Mouse (Mus musculus) neural tube, embryonic 14.5 days (tissue): Measurements from ENCODE around the gene Cog8. TPM values are rescaled to one million over a fixed set of nuclear protein-coding genes. Genes with fewer than 3 reads are reported as not detected.

Experiments used
- ATAC-seq: fragments of 200-750 bp; cut with Nextera tagmentation; 2 replicates; pipeline ENCODE4 v1.8.0; 2017; ENCODE audit warnings: low read depth, mild to moderate bottlenecking, moderate TSS enrichment, moderate library complexity
- H3K27ac ChIP-seq: fragments of 300-500 bp; sonication (generic); 2 replicates; pipeline ENCODE4 v1.5.1; 2014; ENCODE audit warnings: low read depth, mild to moderate bottlenecking, control low read depth, low read length, moderate library complexity, mixed read lengths
- H3K27me3 ChIP-seq: fragments of 300-500 bp; sonication (generic); 2 replicates; pipeline ENCODE4 v1.6.1; 2014; ENCODE audit warnings: low read length; ENCODE audit not compliant: control insufficient read depth, insufficient read depth
- H3K36me3 ChIP-seq: fragments of 300-500 bp; sonication (generic); 2 replicates; pipeline ENCODE4 v1.6.1; 2014; ENCODE audit warnings: low read length, mixed read lengths; ENCODE audit not compliant: control insufficient read depth, insufficient read depth
- H3K4me1 ChIP-seq: fragments of 300-500 bp; sonication (generic); 2 replicates; pipeline ENCODE4 v1.6.1; 2014; ENCODE audit warnings: low read length; ENCODE audit not compliant: control insufficient read depth, insufficient read depth
- H3K4me2 ChIP-seq: fragments of 300-500 bp; sonication (generic); 2 replicates; pipeline ENCODE4 v1.6.1; 2014; ENCODE audit warnings: mild to moderate bottlenecking, low read depth, low read length, control low read depth
- H3K4me3 ChIP-seq: fragments of 300-500 bp; sonication (generic); 2 replicates; pipeline ENCODE4 v1.5.1; 2014; ENCODE audit warnings: low read depth, low read length, control low read depth, mixed read lengths
- H3K9ac ChIP-seq: fragments of 300-500 bp; sonication (generic); replicated peaks from 2 replicates; pipeline ENCODE4 v1.6.1; 2014; ENCODE audit warnings: low read depth, mild to moderate bottlenecking, control low read depth, low read length, mixed read lengths
- H3K9me3 ChIP-seq: fragments of 300-500 bp; sonication (generic); 2 replicates; pipeline ENCODE4 v1.6.1; 2016; ENCODE audit warnings: low read length; ENCODE audit not compliant: control insufficient read depth
- WGBS: fragments of 180-500 bp; shearing (Covaris S2); extraction: QIAGEN DNeasy Blood & Tissue Kit; methylation state at CpG from one replicate; pipeline ENCODE4 v1.1.7; 2014; 5-methylcytosine and 5-hydroxymethylcytosine counted together
- polyA plus RNA-seq: library from polyadenylated mRNA; unstranded; fragments of >200 nt; fragmentation: Nextera tagmentation; extraction: Ambion mirVana; gene quantifications from 2 replicates; pipeline ENCODE4 v1.2.1, GENCODE M21; 2014

Cog8 gene
- polyA plus RNA-seq, 1 experiment from 2014 or later: 39.9 TPM

DNA sequence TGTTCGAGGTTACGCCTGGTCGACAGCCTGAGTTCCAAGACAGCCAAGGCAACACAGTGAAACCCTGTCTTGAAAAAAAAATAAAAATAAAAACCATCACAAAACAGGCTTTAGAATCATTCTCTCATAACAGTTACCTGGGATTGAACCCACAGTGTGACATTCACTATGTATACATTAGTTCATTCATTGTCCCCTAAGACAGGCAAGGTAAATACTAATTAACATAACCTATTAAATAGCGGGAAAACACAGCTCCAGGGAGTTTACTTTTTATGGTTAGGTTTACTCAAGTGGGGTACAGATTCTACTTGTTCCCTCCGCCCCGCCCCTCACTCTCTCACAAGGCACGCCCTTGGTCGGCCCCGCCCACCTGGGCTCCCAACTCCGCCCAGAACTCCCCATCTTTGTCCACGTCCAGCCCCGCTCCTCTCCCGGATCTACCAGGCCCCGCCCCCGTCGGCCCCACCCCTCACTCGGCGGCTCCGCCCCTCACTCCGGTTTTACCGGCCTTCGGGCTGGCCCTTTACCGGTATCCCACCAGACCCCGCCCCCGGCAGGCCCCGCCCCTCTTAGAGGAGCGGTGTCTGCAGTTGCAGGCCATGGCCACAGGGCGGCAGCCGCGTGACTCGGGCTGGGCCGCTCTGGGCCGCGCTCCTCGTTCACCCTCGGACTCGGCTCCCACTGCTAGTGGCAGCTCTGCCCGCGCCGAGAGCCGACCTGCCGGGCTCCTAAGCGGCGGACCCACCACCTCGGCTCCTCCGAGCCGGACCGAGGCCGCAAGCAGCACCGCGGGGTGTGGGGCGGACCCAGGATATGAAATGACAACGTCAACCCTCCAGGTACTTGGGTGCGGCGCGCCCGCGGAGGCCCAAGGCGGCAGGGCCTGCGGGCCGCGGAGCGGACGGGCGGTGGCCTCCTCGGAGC, 25.6 kb downstream of the Cog8 start, which contains the start of gene Vps4a:
Gene Vps4a (plus strand): TSS at position 573 of the 927 bp plus-strand sequence.
- peaks cover 15% of the 10 kb centered on the region; the same call in 1 of the 2 replicates for H3K4me1 ChIP-seq
- no peaks in the 10 kb centered on the region for H3K27me3 ChIP-seq
- peak within 1 kb of the TSS; percentile 74 for H3K27ac ChIP-seq
- no peaks in the 10 kb centered on the region for H3K9me3 ChIP-seq
- peak within 1 kb of the TSS; percentile 87 for H3K4me2 ChIP-seq
- H3K36me3 ChIP-seq: no peaks in the 10 kb centered on the region
- peak within 1 kb of the TSS; percentile 92 for H3K4me3 ChIP-seq
- peak; percentile 95 for ATAC-seq
- peak within 1 kb of the TSS; percentile 97 for H3K9ac ChIP-seq
- 4% methylated on average over 65 of the region's 66 CpGs for whole genome bisulfite sequencing

DNA sequence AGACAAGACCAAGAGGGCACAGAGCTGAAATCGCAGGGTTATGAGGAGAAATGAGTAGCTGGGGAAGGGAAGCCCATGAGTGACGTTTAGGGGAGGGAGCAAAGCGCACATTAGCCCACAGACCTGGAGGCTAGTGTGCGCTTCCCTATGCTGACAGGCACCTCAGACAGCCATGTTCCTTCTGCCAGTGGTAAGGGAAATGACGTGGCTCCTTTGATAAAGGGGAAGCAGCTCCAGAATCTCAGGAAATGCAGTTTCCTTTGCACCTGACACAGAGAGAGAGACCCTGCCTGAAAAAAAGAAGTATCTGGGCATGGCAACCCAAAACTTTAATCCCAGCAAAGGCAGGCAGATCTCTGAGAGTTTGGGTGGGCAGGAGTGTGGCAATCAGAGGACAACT, 26.4 kb downstream of the Cog8 start:
- H3K9ac ChIP-seq: no peak overlapping the region
- H3K27me3 ChIP-seq: no peaks in the 10 kb centered on the region
- H3K4me3 ChIP-seq: no peak overlapping the region
- H3K36me3 ChIP-seq: no peaks in the 10 kb centered on the region
- H3K4me2 ChIP-seq: no peak overlapping the region
- H3K27ac ChIP-seq: no peak overlapping the region
- 80% methylated on average over 5 of the region's 5 CpGs for WGBS
- no peaks in the 10 kb centered on the region for H3K9me3 ChIP-seq
- H3K4me1 ChIP-seq: peaks cover 15% of the 10 kb centered on the region; the same call in 1 of the 2 replicates
- no peak for ATAC-seq

DNA sequence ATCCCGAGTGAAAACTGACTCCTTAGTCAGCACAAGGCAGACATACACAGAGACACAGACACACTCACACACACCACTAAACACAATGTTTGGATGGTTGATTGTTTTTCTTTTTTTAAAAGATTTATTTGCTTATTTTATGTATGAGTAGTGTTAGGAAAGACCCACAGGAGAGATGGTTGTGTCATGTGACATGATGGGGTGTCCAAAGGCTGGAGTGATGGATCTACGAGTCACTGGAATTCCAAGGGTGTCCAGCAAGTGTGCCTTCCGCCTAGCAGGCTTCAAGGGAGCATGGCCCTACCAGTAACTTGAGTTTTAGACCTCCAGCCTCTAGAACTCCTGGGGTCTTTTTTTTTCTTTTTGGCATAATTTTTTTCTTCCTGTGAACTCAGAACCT, 27.2 kb downstream of the Cog8 start:
- no peak overlapping the region for H3K27ac ChIP-seq
- no peak overlapping the region for H3K9ac ChIP-seq
- no peak for ATAC-seq
- no peaks in the 10 kb centered on the region for H3K27me3 ChIP-seq
- no peaks in the 10 kb centered on the region for H3K36me3 ChIP-seq
- H3K9me3 ChIP-seq: no peaks in the 10 kb centered on the region
- 77% methylated on average over 3 of the region's 3 CpGs for WGBS
- H3K4me3 ChIP-seq: no peak overlapping the region
- no peak overlapping the region for H3K4me2 ChIP-seq
- H3K4me1 ChIP-seq: peaks cover 15% of the 10 kb centered on the region; the same call in 1 of the 2 replicates

DNA sequence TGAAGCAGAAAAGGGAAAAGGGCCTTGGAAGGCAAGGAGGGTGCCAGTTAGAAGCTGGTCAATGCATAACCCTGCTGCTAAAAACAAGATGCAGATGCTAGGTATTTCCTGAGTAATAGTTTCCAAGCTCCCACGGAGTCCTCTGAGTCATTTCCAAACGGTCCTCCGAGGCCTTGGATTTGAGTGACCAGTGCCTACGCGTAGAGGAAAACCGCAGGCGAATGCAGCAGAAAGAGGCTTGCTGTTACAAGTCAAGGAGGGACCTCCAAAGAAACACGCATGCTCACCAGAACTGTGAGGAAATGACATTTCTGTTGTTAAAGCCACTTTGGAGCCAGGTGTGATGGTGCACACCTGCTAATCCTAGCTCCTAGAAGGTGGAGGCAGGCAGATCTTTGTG, 33.0 kb downstream of the Cog8 start:
- Histone ChIP-seq H3K4me1 (no peaks in the 10 kb centered on the region), H3K4me3 (no peak overlapping the region), H3K27ac (no peak overlapping the region), H3K27me3 (no peaks in the 10 kb centered on the region), H3K9me3 (no peaks in the 10 kb centered on the region), H3K9ac (no peak overlapping the region), H3K36me3 (no peaks in the 10 kb centered on the region), H3K4me2 (no peak overlapping the region)
- ATAC-seq: no peak
- 91% methylated on average over 8 of the region's 8 CpGs for whole genome bisulfite sequencing

DNA sequence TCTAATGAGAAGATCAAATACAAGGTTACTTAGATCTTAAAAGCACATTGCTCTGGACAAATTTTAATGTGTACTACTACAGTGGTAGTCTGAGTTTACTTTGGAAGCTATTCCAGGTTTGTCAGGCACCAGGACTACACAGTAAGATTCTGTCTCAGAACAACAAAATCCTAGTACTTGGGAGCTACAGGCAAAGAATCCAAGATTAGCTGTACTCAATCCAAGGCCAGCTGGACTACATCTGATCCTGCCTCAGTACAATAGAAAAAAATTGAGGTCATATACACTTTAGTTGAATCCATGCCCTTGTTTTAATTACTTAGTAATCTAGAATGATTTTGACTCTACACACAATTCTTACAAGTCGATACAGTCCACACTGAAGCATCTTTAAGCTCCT, 41.6 kb downstream of the Cog8 start:
- no peak overlapping the region for H3K27ac ChIP-seq
- H3K27me3 ChIP-seq: no peaks in the 10 kb centered on the region
- 95% methylated on average over 1 of the region's 1 CpGs for WGBS
- H3K36me3 ChIP-seq: peaks cover 8% of the 10 kb centered on the region
- H3K4me3 ChIP-seq: no peak overlapping the region
- no peak overlapping the region for H3K4me2 ChIP-seq
- no peak for ATAC-seq
- no peak overlapping the region for H3K9ac ChIP-seq
- no peaks in the 10 kb centered on the region for H3K9me3 ChIP-seq
- no peaks in the 10 kb centered on the region for H3K4me1 ChIP-seq

DNA sequence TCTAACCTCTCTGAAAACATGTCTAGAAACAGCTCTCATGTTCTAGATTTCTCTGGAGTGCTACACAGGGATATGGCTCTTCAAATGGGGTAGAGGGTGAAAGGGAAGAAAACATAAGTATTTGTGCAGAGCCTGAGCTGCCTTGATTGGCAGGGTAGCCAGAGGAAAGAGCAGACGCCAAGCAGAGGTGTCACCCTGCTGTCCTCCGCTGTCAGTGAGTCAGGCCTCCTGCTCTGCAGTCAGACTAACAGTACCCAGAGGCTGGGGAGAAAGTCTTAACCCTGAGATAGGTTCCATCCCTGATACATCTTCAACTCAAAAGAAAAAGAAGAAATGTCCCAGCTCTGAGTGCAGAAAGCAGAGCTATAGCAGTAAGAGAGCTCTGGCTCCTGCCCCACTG, 43.8 kb downstream of the Cog8 start:
- no peak for ATAC-seq
- Histone ChIP-seq H3K9ac (no peak overlapping the region), H3K4me3 (no peak overlapping the region), H3K4me1 (no peaks in the 10 kb centered on the region), H3K4me2 (no peak overlapping the region), H3K9me3 (no peaks in the 10 kb centered on the region), H3K36me3 (peaks cover 8% of the 10 kb centered on the region), H3K27ac (no peak overlapping the region), H3K27me3 (no peaks in the 10 kb centered on the region)
- 90% methylated on average over 2 of the region's 2 CpGs for WGBS

DNA sequence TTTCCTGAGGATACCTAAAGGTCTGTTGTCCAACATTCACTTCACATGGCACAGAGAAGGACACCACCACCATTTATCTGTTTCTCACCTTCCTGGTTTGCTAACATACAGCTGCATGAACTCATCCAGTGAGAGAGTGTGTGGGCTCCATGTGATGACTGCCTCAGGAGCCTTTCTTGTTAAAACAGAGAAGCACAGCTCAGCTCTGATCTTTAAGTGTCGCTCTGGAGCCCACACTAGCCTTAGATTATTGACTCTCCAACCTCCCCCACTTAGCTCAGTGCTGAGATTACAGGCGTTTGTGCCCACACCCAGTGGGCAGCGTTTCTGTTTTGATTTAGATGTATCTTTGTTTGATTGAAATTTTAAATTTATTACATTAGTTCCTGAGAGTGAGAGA, 48.7 kb downstream of the Cog8 start:
- H3K27me3 ChIP-seq: no peaks in the 10 kb centered on the region
- peaks cover 8% of the 10 kb centered on the region; the same call in 1 of the 2 replicates for H3K36me3 ChIP-seq
- H3K9ac ChIP-seq: no peak overlapping the region
- ATAC-seq: no peak
- no peaks in the 10 kb centered on the region for H3K9me3 ChIP-seq
- no peak overlapping the region for H3K27ac ChIP-seq
- H3K4me1 ChIP-seq: no peaks in the 10 kb centered on the region
- WGBS: 91% methylated on average over 3 of the region's 3 CpGs
- no peak overlapping the region for H3K4me3 ChIP-seq
- no peak overlapping the region for H3K4me2 ChIP-seq

DNA sequence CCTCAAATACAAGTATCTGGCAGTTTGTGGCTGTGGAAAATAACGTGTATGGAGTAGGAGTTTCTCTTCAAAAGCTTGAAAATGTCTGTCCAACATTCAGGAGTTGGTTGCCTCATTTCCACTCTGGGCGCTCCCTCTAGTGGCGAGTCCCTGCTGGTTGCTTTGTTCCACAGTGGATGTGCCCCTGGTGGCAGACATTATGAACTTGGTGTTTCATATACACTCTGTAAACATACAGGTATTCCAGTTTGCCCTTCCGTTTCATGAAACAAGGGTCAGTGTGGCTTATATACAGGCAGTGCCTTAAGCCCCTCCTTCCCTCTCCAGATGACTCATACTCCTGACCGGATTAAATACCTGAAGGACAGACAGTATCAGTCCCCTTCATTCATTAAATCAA, 54.0 kb downstream of the Cog8 start:
- H3K36me3 ChIP-seq: no peaks in the 10 kb centered on the region
- H3K9ac ChIP-seq: no peak overlapping the region
- H3K27ac ChIP-seq: no peak overlapping the region
- H3K4me2 ChIP-seq: no peak overlapping the region
- no peak overlapping the region for H3K4me3 ChIP-seq
- 0 out of 2 replicates have a peak, but pooled peaks have one; percentile 69 for ATAC-seq
- no peaks in the 10 kb centered on the region for H3K27me3 ChIP-seq
- no peaks in the 10 kb centered on the region for H3K9me3 ChIP-seq
- WGBS: 43% methylated on average over 5 of the region's 5 CpGs
- H3K4me1 ChIP-seq: no peaks in the 10 kb centered on the region

DNA sequence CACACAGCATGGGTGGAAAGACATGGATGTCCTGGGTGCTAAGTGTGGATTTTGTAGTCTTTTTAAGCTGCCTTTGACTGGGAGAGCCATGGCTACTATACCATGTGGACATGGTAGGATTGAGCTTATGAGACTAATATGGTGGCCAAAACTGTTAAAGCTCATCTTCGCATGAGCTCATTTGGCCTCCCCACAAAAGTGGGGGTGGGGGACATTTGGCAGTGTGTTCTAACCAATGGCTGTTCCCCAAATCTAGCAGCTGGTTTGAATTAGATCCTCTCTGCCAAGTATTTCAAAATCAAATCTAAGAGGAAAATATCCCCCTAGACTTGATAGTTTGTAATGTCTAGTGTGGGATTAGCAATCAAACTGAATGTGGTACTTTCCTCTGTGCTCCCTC, 57.4 kb downstream of the Cog8 start:
- no peaks in the 10 kb centered on the region for H3K4me1 ChIP-seq
- H3K36me3 ChIP-seq: no peaks in the 10 kb centered on the region
- ATAC-seq: no peak
- no peaks in the 10 kb centered on the region for H3K27me3 ChIP-seq
- WGBS: 86% methylated on average over 1 of the region's 1 CpGs
- no peak overlapping the region for H3K9ac ChIP-seq
- no peak overlapping the region for H3K27ac ChIP-seq
- H3K4me2 ChIP-seq: no peak overlapping the region
- H3K9me3 ChIP-seq: no peaks in the 10 kb centered on the region
- no peak overlapping the region for H3K4me3 ChIP-seq
